Mouse (Mus musculus): ENCODE results near the gene Reln. TPM values are rescaled to one million over a fixed set of nuclear protein-coding genes. Genes with fewer than 3 reads are reported as not detected.

Gene Reln
- polyA plus RNA-seq, 1 experiment: 45.6 TPM

GRCm38 (mm10) chr5:22039375-22040149 lies 304.9 kb downstream of the Reln start:
- H3K27ac ChIP-seq (ENCODE audit: insufficient read depth, low read length): no peak overlapping the region
- H3K4me1 ChIP-seq (ENCODE audit: control insufficient read depth, insufficient read depth, low read length): no peaks in the 10 kb centered on the region
- TF ChIP-seq CTCF (IDR thresholded peaks at IDR 0.05; ENCODE audit: extremely low read depth, insufficient read depth, low read length) (no peak), POLR2A (IDR thresholded peaks at IDR 0.05; ENCODE audit: extremely low read depth, insufficient read depth, low read length) (no peak)
- no peak overlapping the region for H3K4me3 ChIP-seq (ENCODE audit: insufficient read depth, low read length)

- H3K4me1 ChIP-seq (ENCODE audit: control insufficient read depth, insufficient read depth, low read length): no peaks in the 10 kb centered on the region
- TF ChIP-seq CTCF (IDR thresholded peaks at IDR 0.05; ENCODE audit: extremely low read depth, insufficient read depth, low read length) (no peak), POLR2A (IDR thresholded peaks at IDR 0.05; ENCODE audit: extremely low read depth, insufficient read depth, low read length) (no peak)
Observed at GRCm38 (mm10) chr5:22035201-22035600, 309.3 kb downstream of the Reln start.

GRCm38 (mm10) chr5:22033039-22033438 lies 311.5 kb downstream of the Reln start:
- H3K27ac ChIP-seq (ENCODE audit: insufficient read depth, low read length): no peak overlapping the region
- H3K4me1 ChIP-seq (ENCODE audit: control insufficient read depth, insufficient read depth, low read length): no peaks in the 10 kb centered on the region
- no peak for TF ChIP-seq POLR2A (IDR thresholded peaks at IDR 0.05; ENCODE audit: extremely low read depth, insufficient read depth, low read length)
- TF ChIP-seq CTCF (IDR thresholded peaks at IDR 0.05; ENCODE audit: extremely low read depth, insufficient read depth, low read length): no peak
- H3K4me3 ChIP-seq (ENCODE audit: insufficient read depth, low read length): no peak overlapping the region

More at GRCm38 (mm10) chr5:22035201-22035600, 309.3 kb downstream of the Reln start:
- H3K27ac ChIP-seq (ENCODE audit: insufficient read depth, low read length): no peak overlapping the region
- no peak overlapping the region for H3K4me3 ChIP-seq (ENCODE audit: insufficient read depth, low read length)

- Histone ChIP-seq H3K4me3 (ENCODE audit: insufficient read depth, low read length) (no peak overlapping the region), H3K27ac (ENCODE audit: insufficient read depth, low read length) (no peak overlapping the region), H3K4me1 (ENCODE audit: control insufficient read depth, insufficient read depth, low read length) (no peaks in the 10 kb centered on the region)
- TF ChIP-seq POLR2A (IDR thresholded peaks at IDR 0.05; ENCODE audit: extremely low read depth, insufficient read depth, low read length): no peak
- no peak for TF ChIP-seq CTCF (IDR thresholded peaks at IDR 0.05; ENCODE audit: extremely low read depth, insufficient read depth, low read length)
Observed at GRCm38 (mm10) chr5:22031653-22032052, 312.8 kb downstream of the Reln start.

GRCm38 (mm10) chr5:22028379-22028778 lies 316.1 kb downstream of the Reln start:
- TF ChIP-seq POLR2A (IDR thresholded peaks at IDR 0.05; ENCODE audit: extremely low read depth, insufficient read depth, low read length) (no peak), CTCF (IDR thresholded peaks at IDR 0.05; ENCODE audit: extremely low read depth, insufficient read depth, low read length) (no peak)
- Histone ChIP-seq H3K4me1 (ENCODE audit: control insufficient read depth, insufficient read depth, low read length) (no peaks in the 10 kb centered on the region), H3K4me3 (ENCODE audit: insufficient read depth, low read length) (no peak overlapping the region), H3K27ac (ENCODE audit: insufficient read depth, low read length) (no peak overlapping the region)

GRCm38 (mm10) chr5:22027240-22027875 lies 317.1 kb downstream of the Reln start:
- no peaks in the 10 kb centered on the region for H3K4me1 ChIP-seq (ENCODE audit: control insufficient read depth, insufficient read depth, low read length)
- no peak overlapping the region for H3K4me3 ChIP-seq (ENCODE audit: insufficient read depth, low read length)
- TF ChIP-seq CTCF (IDR thresholded peaks at IDR 0.05; ENCODE audit: extremely low read depth, insufficient read depth, low read length) (no peak), POLR2A (IDR thresholded peaks at IDR 0.05; ENCODE audit: extremely low read depth, insufficient read depth, low read length) (no peak)
- H3K27ac ChIP-seq (ENCODE audit: insufficient read depth, low read length): no peak overlapping the region

- H3K4me3 ChIP-seq (ENCODE audit: insufficient read depth, low read length): no peak overlapping the region
- no peak overlapping the region for H3K27ac ChIP-seq (ENCODE audit: insufficient read depth, low read length)
- TF ChIP-seq POLR2A (IDR thresholded peaks at IDR 0.05; ENCODE audit: extremely low read depth, insufficient read depth, low read length): no peak
- H3K4me1 ChIP-seq (ENCODE audit: control insufficient read depth, insufficient read depth, low read length): no peaks in the 10 kb centered on the region
Observed at GRCm38 (mm10) chr5:22025746-22026145, 318.8 kb downstream of the Reln start.

GRCm38 (mm10) chr5:22024108-22024507 lies 320.4 kb downstream of the Reln start:
- H3K27ac ChIP-seq (ENCODE audit: insufficient read depth, low read length): no peak overlapping the region
- TF ChIP-seq CTCF (IDR thresholded peaks at IDR 0.05; ENCODE audit: extremely low read depth, insufficient read depth, low read length) (no peak), POLR2A (IDR thresholded peaks at IDR 0.05; ENCODE audit: extremely low read depth, insufficient read depth, low read length) (no peak)
- no peak overlapping the region for H3K4me3 ChIP-seq (ENCODE audit: insufficient read depth, low read length)
- H3K4me1 ChIP-seq (ENCODE audit: control insufficient read depth, insufficient read depth, low read length): no peaks in the 10 kb centered on the region

- Histone ChIP-seq H3K4me3 (ENCODE audit: insufficient read depth, low read length) (no peak overlapping the region), H3K27ac (ENCODE audit: insufficient read depth, low read length) (no peak overlapping the region), H3K4me1 (ENCODE audit: control insufficient read depth, insufficient read depth, low read length) (no peaks in the 10 kb centered on the region)
- TF ChIP-seq POLR2A (IDR thresholded peaks at IDR 0.05; ENCODE audit: extremely low read depth, insufficient read depth, low read length): no peak
- no peak for TF ChIP-seq CTCF (IDR thresholded peaks at IDR 0.05; ENCODE audit: extremely low read depth, insufficient read depth, low read length)
Observed at GRCm38 (mm10) chr5:22017896-22018295, 326.6 kb downstream of the Reln start.

GRCm38 (mm10) chr5:22014459-22014858 lies 330.0 kb downstream of the Reln start:
- H3K4me1 ChIP-seq (ENCODE audit: control insufficient read depth, insufficient read depth, low read length): no peaks in the 10 kb centered on the region

More at GRCm38 (mm10) chr5:22014459-22014858, 330.0 kb downstream of the Reln start:
- H3K27ac ChIP-seq (ENCODE audit: insufficient read depth, low read length): no peak overlapping the region
- TF ChIP-seq POLR2A (IDR thresholded peaks at IDR 0.05; ENCODE audit: extremely low read depth, insufficient read depth, low read length) (no peak), CTCF (IDR thresholded peaks at IDR 0.05; ENCODE audit: extremely low read depth, insufficient read depth, low read length) (no peak)
- H3K4me3 ChIP-seq (ENCODE audit: insufficient read depth, low read length): no peak overlapping the region
